Mouse (Mus musculus) heart, adult 11 months (tissue): ENCODE measurements around the gene Nrxn3.
A peak's percentile ranks its signal among the peaks of the same experiment; 100 is the strongest.

Experiments used
- DNase-seq: peaks from one replicate; pipeline ENCODE4 v3.0.0; 2022

The Nrxn3 gene

GRCm38 (mm10) chr12:89720945-89721344, 998.3 kb downstream of the Nrxn3 start:
- no peak for DNase-seq

GRCm38 (mm10) chr12:89722462-89722861, 999.8 kb downstream of the Nrxn3 start:
- DNase-seq, result no peak

DNA sequence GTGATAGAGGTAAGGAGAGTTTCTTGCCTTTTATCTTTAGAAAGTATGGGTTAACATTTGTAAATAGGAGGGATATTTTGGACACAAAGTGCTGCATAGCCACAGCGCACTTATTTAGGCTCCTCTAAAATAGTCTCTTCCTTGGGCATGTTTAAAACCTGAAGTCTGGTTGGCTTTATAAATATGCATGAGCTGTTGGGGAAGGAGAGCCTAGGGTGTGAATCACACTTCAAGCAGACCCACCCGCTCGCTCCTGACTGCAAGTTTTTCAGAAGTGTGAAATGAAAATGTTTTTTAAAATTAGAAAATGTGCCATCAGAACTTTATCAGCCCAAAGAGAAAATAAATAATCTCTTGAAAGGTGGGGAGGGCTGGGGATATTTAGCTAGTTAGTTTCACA, 1001.4 kb downstream of the Nrxn3 start:
- DNase-seq, result no peak

- DNase-seq, result no peak
Observed at GRCm38 (mm10) chr12:89742326-89742725, 1019.6 kb downstream of the Nrxn3 start.

DNA sequence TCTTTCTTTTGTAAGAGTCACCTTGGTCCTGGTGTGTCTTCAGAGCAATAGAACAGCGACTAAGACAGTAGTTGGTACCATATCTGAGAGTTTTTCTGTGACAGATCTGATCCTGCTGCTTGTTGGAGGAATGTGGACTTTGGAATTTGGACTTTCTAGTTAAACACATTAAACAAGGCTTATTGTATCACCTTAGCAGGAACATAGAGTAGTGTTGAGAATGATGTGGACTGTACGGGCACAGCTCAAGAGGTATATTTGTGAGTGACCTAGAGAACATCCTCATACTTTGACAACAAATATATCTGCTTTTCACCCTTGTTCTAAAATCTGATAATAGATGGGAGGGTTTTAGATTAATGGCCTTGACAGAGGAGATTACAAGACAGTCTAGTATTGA, 1020.1 kb downstream of the Nrxn3 start:
- no peak for DNase-seq

DNA sequence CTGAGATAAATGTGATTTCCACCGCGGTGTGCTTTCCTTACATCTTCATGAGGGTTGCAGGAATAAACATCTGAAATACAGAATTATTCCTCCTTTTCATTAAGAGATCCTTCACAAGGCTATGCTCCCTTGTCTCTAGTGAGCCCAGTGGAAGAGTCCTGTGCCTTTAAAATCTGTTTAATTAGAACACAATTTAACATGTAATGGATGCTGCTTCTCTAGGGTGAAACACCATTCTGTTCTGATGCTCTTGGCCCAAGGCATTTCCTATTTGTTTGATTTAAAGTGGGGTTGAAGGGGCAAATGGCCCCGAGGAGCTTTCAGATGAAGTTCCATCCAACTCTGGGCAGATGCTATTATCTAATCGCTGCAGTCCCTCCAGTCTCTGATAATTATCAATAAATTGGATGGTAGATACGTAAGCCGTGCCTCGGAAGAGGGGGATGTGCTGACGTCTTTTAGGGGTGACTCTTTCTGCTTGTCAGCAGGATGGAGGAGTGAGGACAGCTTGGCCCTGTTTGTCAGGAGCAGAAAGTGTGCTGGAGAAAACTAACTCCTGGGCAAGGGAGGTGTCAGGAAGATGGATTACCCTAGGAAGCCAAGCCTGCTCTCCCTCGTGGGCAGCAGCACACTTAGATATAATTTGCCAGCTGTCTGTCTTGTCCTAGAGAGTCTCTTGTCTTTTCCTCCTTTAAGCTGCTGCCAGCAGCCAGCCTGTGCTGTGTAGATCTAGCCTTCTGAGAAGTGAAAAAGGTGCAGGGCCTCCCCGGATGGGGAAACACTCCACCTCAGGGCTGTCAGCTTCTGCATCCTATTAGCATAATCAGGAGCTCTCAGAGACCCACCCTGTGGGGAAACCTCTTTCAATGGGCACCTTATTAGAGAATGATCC, 1041.8 kb downstream of the Nrxn3 start:
- DNase-seq, result no peak

GRCm38 (mm10) chr12:89765179-89765578, 1042.5 kb downstream of the Nrxn3 start:
- no peak for DNase-seq

DNA sequence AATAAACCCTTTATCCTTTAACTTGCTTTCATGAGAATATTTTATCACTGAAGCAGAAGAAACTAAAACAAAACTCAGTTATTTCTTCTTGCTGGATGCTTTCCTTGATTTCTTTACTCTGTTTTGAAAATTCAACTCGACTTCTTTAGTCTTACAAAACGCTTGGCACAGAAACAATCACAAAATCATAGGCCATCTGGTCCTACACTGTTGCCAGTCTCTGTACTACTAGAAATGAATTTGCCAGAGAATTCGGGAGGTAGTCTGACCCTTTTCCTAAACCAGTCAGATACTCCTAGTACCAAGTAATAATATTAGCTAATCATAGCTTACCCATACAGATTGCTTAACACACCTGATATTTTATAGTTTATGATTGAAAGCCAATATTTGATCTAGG, 1066.1 kb downstream of the Nrxn3 start:
- DNase-seq, result no peak

DNA sequence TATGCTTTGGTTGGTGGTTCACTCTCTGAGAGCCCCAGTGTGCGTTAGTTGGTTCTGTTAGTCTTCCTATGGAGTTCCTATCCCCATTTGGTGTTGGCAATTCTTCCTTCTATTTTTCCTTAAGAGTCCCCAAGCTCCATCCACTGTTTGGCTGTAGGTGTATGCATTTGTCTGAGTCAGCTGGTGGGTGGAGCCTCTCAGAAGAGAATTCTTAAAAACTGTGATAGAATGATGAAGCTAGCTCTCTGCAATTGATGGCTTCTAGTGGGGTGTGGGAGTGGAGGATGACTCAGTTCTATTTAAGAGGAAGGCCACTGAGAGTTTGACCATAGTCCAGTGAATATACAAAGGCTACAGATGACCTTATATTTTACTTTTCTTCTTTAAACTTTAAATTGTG, 1067.3 kb downstream of the Nrxn3 start:
- no peak for DNase-seq

DNA sequence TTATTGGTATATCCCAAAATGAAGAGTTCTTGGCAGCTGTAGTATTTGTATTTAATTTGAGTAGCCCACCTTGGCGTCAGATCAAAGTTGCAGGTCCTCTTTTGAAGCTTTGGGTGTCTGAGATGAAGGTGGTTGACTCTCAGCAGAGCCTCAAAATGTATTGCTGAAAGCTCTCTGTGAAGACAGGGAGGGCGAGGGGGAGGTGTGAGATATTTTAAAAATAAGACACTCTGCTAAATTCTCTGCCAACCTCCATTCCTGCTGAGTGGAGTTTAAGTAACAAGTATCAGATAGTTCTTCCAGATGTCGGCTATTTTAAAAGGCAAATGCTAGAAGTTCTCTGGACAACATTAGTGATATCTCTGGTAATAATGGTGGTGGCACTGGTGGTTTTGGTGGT, 1069.2 kb downstream of the Nrxn3 start:
- DNase-seq, result no peak

DNA sequence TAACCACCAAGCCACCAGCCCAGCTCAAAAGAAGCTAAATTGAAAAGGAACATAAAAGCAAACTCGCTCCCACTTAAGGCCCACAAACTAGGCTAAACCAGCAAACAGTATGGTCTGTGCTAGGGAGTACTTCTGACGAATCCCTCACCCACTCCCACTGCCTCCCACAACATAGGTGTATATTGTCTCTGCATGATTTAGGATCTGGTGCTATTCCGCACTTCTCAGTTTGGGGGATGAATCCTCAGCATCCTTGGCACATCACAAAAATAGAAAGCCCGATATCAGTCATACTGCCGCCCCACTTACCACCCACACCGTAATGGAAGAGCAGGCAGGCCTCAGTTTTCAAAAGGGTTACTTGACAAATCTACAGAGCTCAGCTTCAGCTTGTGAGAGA, 1072.1 kb downstream of the Nrxn3 start:
- no peak for DNase-seq

- no peak for DNase-seq
Observed at GRCm38 (mm10) chr12:89808217-89808616, 1085.5 kb downstream of the Nrxn3 start.

DNA sequence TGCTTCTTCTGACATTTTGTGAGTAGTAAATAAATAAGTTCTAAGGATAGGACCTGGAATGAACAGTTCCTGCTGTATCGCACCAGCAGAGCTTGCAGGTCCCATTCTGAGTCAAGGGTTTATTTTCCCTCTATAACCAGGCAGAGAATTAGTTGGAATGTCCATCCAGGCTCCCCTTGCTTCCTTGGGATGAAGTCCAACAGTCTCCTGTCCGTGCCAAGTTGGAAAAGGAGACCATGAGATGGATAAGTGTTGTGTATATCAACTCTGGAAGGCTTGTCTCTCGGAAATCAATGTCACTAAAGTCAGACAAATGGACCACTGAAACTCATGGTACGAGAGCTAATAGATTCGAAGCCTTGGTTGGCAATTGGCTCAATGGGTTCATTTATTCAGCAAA, 1087.5 kb downstream of the Nrxn3 start:
- DNase-seq, result no peak

GRCm38 (mm10) chr12:89811815-89812549, 1089.3 kb downstream of the Nrxn3 start:
- DNase-seq, result peak; percentile 90

GRCm38 (mm10) chr12:89812550-89813207, 1090.0 kb downstream of the Nrxn3 start:
- no peak for DNase-seq

DNA sequence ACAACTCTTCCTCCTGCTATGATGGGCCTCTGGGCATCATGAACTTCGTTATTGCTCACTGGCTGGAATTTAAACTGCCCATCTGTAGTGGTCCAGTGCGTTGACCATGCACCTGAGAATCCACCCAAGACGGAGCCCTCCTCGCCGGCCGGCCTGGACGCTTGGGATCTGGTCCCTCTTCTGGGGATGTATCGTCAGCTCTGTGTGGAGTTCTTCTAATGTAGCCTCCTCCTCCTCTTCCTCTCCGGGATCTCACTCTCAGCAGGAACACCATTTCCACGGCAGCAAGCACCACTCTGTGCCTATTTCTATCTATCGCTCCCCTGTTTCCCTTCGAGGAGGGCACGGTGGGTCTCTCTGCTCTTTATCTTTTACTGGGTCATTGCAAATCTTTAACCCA, 1090.6 kb downstream of the Nrxn3 start:
- no peak for DNase-seq

GRCm38 (mm10) chr12:89813718-89814117, 1091.0 kb downstream of the Nrxn3 start:
- no peak for DNase-seq

DNA sequence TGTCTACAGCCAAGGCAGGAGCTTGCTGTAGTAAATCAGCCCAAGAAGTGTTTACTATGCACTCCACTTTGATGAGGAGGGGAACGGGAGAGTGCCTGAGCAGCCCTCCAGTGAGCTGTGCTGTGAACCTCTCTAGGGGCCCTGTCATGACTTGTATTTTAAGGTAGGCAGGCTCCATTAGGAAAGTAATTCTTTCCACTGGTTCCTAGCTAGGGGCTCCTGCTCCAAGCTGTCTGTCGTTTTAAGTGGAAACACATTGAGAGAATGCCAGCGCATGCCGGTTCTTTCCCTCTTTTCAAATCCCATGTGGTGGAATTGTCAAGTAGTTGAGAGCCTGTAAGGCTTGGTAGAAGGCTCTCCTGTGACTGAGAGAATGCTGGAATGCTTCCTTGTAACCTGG, 1091.9 kb downstream of the Nrxn3 start:
- no peak for DNase-seq

GRCm38 (mm10) chr12:89817072-89817773, 1094.5 kb downstream of the Nrxn3 start:
- no peak for DNase-seq

- DNase-seq, result no peak
Observed at GRCm38 (mm10) chr12:89818200-89818599, 1095.5 kb downstream of the Nrxn3 start.

GRCm38 (mm10) chr12:89822141-89822540, 1099.5 kb downstream of the Nrxn3 start:
- no peak for DNase-seq

DNA sequence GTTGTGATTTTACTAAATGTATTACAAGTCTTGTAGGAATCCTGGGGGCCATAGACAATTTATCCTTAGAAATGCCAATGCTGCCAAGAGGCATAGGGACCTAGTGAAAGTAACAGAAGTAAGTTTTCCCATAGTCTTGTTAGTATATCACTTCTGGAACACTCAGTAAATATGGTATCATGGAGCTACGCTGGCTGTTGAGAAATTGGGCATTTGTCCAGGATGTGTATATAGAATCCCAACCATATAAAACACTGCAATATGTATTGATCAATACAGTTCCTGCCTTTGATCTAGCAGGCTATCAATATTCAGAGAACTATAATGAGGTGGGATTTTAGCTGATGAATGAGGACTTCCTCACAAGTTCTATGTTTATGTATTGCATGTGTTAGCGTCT, 1107.3 kb downstream of the Nrxn3 start:
- DNase-seq, result no peak

- DNase-seq, result no peak
Observed at GRCm38 (mm10) chr12:89830350-89830749, 1107.7 kb downstream of the Nrxn3 start.
